ENCODE assay signal across 28 mouse cellular contexts in genomic region chr3:157867836-157868235, GRCm38 (mm10). TPM values are rescaled to one million over a fixed set of nuclear protein-coding genes. Genes with fewer than 3 reads are reported as not detected.
"Had no signal": no experiment of that assay in that cellular context is flagged by ENCODE, and none has a peak within 500 bp of the region (broad histone marks: within the 10 kb centered on the region; RNA-seq: fewer than 3 reads in every experiment).

No protein-coding gene starts in this region.

- H3K36me3 ChIP-seq: embryonic facial prominence, embryonic 10.5 days; embryonic facial prominence, embryonic 12.5 days; embryonic facial prominence, embryonic 13.5 days; embryonic facial prominence, embryonic 15.5 days; forebrain, embryonic 10.5 days; forebrain, embryonic 12.5 days; forebrain, embryonic 15.5 days had no signal

- DNase-seq: cerebellum, adult 18-20 months; cerebellum, adult 2 months; cerebellum, adult 8-10 months; cerebellum, adult 9-10 months; cerebellum, adult 9-11 months; cerebellum, postnatal 10 days; cerebellum, postnatal 14 days; cerebellum, postnatal 25 days; cerebellum, postnatal 36 days; embryo, embryonic 11 days; forebrain, postnatal 0 days; gastrocnemius, adult 2 months; gastrocnemius, postnatal 10 days; gastrocnemius, postnatal 14 days; gastrocnemius, postnatal 25 days; gastrocnemius, postnatal 36 days; heart, adult 11 months had no signal

- H3K9ac ChIP-seq: embryonic facial prominence, embryonic 12.5 days; embryonic facial prominence, embryonic 13.5 days; embryonic facial prominence, embryonic 15.5 days; forebrain, embryonic 12.5 days; forebrain, embryonic 13.5 days; forebrain, embryonic 15.5 days; forebrain, postnatal 0 days had no signal

- H3K4me2 ChIP-seq: embryonic facial prominence, embryonic 12.5 days; embryonic facial prominence, embryonic 13.5 days; embryonic facial prominence, embryonic 15.5 days; forebrain, embryonic 12.5 days; forebrain, embryonic 13.5 days; forebrain, embryonic 15.5 days had no signal

- H3K9me3 ChIP-seq: embryonic facial prominence, embryonic 10.5 days; embryonic facial prominence, embryonic 12.5 days; embryonic facial prominence, embryonic 13.5 days; embryonic facial prominence, embryonic 15.5 days; forebrain, embryonic 10.5 days; forebrain, embryonic 12.5 days; forebrain, embryonic 13.5 days; forebrain, embryonic 15.5 days had no signal

- H3K27me3 ChIP-seq: embryonic facial prominence, embryonic 12.5 days; embryonic facial prominence, embryonic 13.5 days; embryonic facial prominence, embryonic 15.5 days; forebrain, embryonic 12.5 days; forebrain, embryonic 13.5 days; forebrain, embryonic 15.5 days had no signal

- ATAC-seq: forebrain, embryonic 13.5 days; forebrain, embryonic 14.5 days; forebrain, embryonic 15.5 days; forebrain, embryonic 16.5 days; forebrain, postnatal 0 days had no signal

- H3K4me3 ChIP-seq: embryonic facial prominence, embryonic 10.5 days; embryonic facial prominence, embryonic 12.5 days; embryonic facial prominence, embryonic 13.5 days; embryonic facial prominence, embryonic 15.5 days; erythroblast, embryonic 14.5 days; forebrain, embryonic 10.5 days; forebrain, embryonic 12.5 days; forebrain, embryonic 13.5 days; forebrain, embryonic 15.5 days; gastrocnemius, adult 2 months had no signal

- H3K27ac ChIP-seq: embryonic facial prominence, embryonic 10.5 days; embryonic facial prominence, embryonic 12.5 days; embryonic facial prominence, embryonic 13.5 days; embryonic facial prominence, embryonic 15.5 days; forebrain, embryonic 10.5 days; forebrain, embryonic 12.5 days; forebrain, embryonic 13.5 days; forebrain, embryonic 15.5 days; gastrocnemius, adult 2 months had no signal

- H3K4me1 ChIP-seq: embryonic facial prominence, embryonic 10.5 days; embryonic facial prominence, embryonic 12.5 days; embryonic facial prominence, embryonic 13.5 days; embryonic facial prominence, embryonic 15.5 days; forebrain, embryonic 12.5 days; forebrain, embryonic 15.5 days had no signal

RNA-seq across cellular contexts. Expression of gene Cth, which starts 57.0 kb away (rescaled TPM):
- polyA plus RNA-seq: erythroblast, embryonic 14.5 days had no signal
